ENCODE assay signal across 8 mouse cellular contexts in genomic region chr14:19737568-19737967, GRCm38 (mm10). TPM values are rescaled to one million over a fixed set of nuclear protein-coding genes. Genes with fewer than 3 reads are reported as not detected.
A peak's percentile ranks its signal among the peaks of the same experiment; 100 is the strongest.
DNase-seq lines count a peak whose midpoint lies in the region; ATAC-seq lines count a peak whose summit lies in the region.

No protein-coding gene starts in this region.

- no peak for DNase-seq in heart, embryonic 10.5 days (ENCODE audit: low spot score)
- no peak for DNase-seq in heart, adult 18-20 months
- DNase-seq in lung, adult 18-20 months, result no peak
- no peak for DNase-seq in thymus, postnatal 36 days
- no peak for DNase-seq in urinary bladder, postnatal 4 days (ENCODE audit: low spot score in 2 of 2)

- peak overlapping the region; percentile 32; the same call in 1 of the 2 replicates for H3K9ac ChIP-seq in lung, embryonic 16.5 days (ENCODE audit: low read length)
- no peak overlapping the region for H3K9ac ChIP-seq in hindbrain, embryonic 13.5 days
- H3K9ac ChIP-seq in stomach, embryonic 15.5 days, result no peak overlapping the region

- no peaks in the 10 kb centered on the region for H3K27me3 ChIP-seq in heart, embryonic 10.5 days (ENCODE audit: insufficient read depth, poor library complexity, severe bottlenecking)
- H3K27me3 ChIP-seq in lung, embryonic 16.5 days (ENCODE audit: control insufficient read depth, insufficient read depth, low read depth, low read length), result no peaks in the 10 kb centered on the region
- H3K27me3 ChIP-seq in hindbrain, embryonic 13.5 days, result no peaks in the 10 kb centered on the region
- no peaks in the 10 kb centered on the region for H3K27me3 ChIP-seq in stomach, embryonic 15.5 days (replicated peaks)

- no peaks in the 10 kb centered on the region for H3K36me3 ChIP-seq in heart, embryonic 10.5 days
- H3K36me3 ChIP-seq in lung, embryonic 16.5 days (ENCODE audit: control insufficient read depth, insufficient read depth, low read length), result no peaks in the 10 kb centered on the region
- no peaks in the 10 kb centered on the region for H3K36me3 ChIP-seq in hindbrain, embryonic 13.5 days
- no peaks in the 10 kb centered on the region for H3K36me3 ChIP-seq in stomach, embryonic 15.5 days

- peak; percentile 1; the same call in 1 of the 2 replicates for ATAC-seq in lung, embryonic 16.5 days (ENCODE audit: low read depth)
- ATAC-seq in hindbrain, embryonic 13.5 days (ENCODE audit: low FRiP score), result no peak
- ATAC-seq in stomach, embryonic 15.5 days (ENCODE audit: insufficient read depth, low FRiP score, low read depth), result no peak

- no peak overlapping the region for H3K4me2 ChIP-seq in lung, embryonic 16.5 days (ENCODE audit: low read depth, low read length)
- no peak overlapping the region for H3K4me2 ChIP-seq in hindbrain, embryonic 13.5 days
- H3K4me2 ChIP-seq in stomach, embryonic 15.5 days, result no peak overlapping the region

- no peaks in the 10 kb centered on the region for H3K9me3 ChIP-seq in heart, embryonic 10.5 days
- no peaks in the 10 kb centered on the region for H3K9me3 ChIP-seq in lung, embryonic 16.5 days (ENCODE audit: control insufficient read depth, low read length)
- no peaks in the 10 kb centered on the region for H3K9me3 ChIP-seq in hindbrain, embryonic 13.5 days
- H3K9me3 ChIP-seq in stomach, embryonic 15.5 days, result no peaks in the 10 kb centered on the region

- peaks cover 25% of the 10 kb centered on the region for H3K4me1 ChIP-seq in heart, embryonic 10.5 days
- peaks cover 24% of the 10 kb centered on the region for H3K4me1 ChIP-seq in lung, embryonic 16.5 days (replicated peaks; ENCODE audit: control insufficient read depth, insufficient read depth, low read length)
- peaks cover 22% of the 10 kb centered on the region for H3K4me1 ChIP-seq in hindbrain, embryonic 13.5 days (replicated peaks)
- H3K4me1 ChIP-seq in stomach, embryonic 15.5 days, result peaks cover 18% of the 10 kb centered on the region

- H3K4me3 ChIP-seq in heart, embryonic 10.5 days, result no peak overlapping the region
- H3K4me3 ChIP-seq in lung, embryonic 16.5 days (ENCODE audit: low read length), result no peak overlapping the region
- H3K4me3 ChIP-seq in hindbrain, embryonic 13.5 days, result no peak overlapping the region
- H3K4me3 ChIP-seq in stomach, embryonic 15.5 days (replicated peaks), result no peak overlapping the region

- peak overlapping the region; percentile 31; the same call in 1 of the 2 replicates for H3K27ac ChIP-seq in heart, embryonic 10.5 days
- peak overlapping the region; percentile 96 for H3K27ac ChIP-seq in lung, embryonic 16.5 days (ENCODE audit: low read length)
- H3K27ac ChIP-seq in hindbrain, embryonic 13.5 days, result 0 out of 2 replicates have a peak overlapping the region, but pooled peaks have one; percentile 35
- H3K27ac ChIP-seq in stomach, embryonic 15.5 days, result peak overlapping the region; percentile 89

RNA-seq across cellular contexts. Expression of gene Nid2, which starts 13.5 kb away (rescaled TPM):
- 169 and 250 TPM in 2 replicates for polyA plus RNA-seq in heart, embryonic 10.5 days (2016; fragmentation: Nextera tagmentation; extraction: Ambion mirVana)
- 10 to 100 TPM; 17.1 to 18.9 TPM for total RNA-seq in heart, adult 18-20 months (2021)
- polyA plus RNA-seq in lung, embryonic 16.5 days (2015; fragmentation: Nextera tagmentation; extraction: Ambion mirVana), result 107 and 114 TPM in 2 replicates
- 46.6 and 47.4 TPM in 2 replicates for polyA plus RNA-seq in hindbrain, embryonic 13.5 days (2015; fragmentation: Nextera tagmentation; extraction: Ambion mirVana)
- polyA plus RNA-seq in stomach, embryonic 15.5 days (2015; fragmentation: Nextera tagmentation; extraction: Ambion mirVana), result 73.8 and 75.1 TPM in 2 replicates

Comparison
In these comparisons a context has a peak if more than half of its experiments do, and no peak if none do; other contexts are left out.
1. H3K27ac ChIP-seq: peak in every context shown above with its lines; median percentile 96 in lung, embryonic 16.5 days; 89 in stomach, embryonic 15.5 days; 35 in hindbrain, embryonic 13.5 days; 31 in heart, embryonic 10.5 days.